Mouse (Mus musculus) spleen, adult 2 months (tissue): Measurements from ENCODE around the gene Sptbn2. TPM values are rescaled to one million over a fixed set of nuclear protein-coding genes. Genes with fewer than 3 reads are reported as not detected.

ENCODE experiments used
- DNase-seq, 2 experiments: peaks; one replicate each; pipeline versions ENCODE4 v3.0.0 to v3.0.0-alpha.2; 2012 to 2021; ENCODE audit warnings: low spot score in 2 of 2, low read depth in 1 of 2
- H3K27ac ChIP-seq: fragments of 200-500 bp; 2 replicates; pipeline ENCODE4 v1.5.1; 2012; ENCODE audit warnings: low read length, inconsistent platforms; ENCODE audit not compliant: insufficient read depth
- H3K27me3 ChIP-seq: fragments of 200-500 bp; 2 replicates; pipeline ENCODE4 v1.6.1; 2012; ENCODE audit warnings: mild to moderate bottlenecking, moderate library complexity, low read length, inconsistent platforms; ENCODE audit not compliant: control insufficient read depth, insufficient read depth
- H3K36me3 ChIP-seq: fragments of 200-500 bp; 2 replicates; pipeline ENCODE4 v1.6.1; 2012; ENCODE audit warnings: mild to moderate bottlenecking, low read length, inconsistent platforms; ENCODE audit not compliant: control insufficient read depth, insufficient read depth
- H3K4me1 ChIP-seq: fragments of 200-500 bp; 2 replicates; pipeline ENCODE4 v1.6.1; 2011; ENCODE audit warnings: inconsistent platforms; ENCODE audit not compliant: control insufficient read depth, insufficient read depth, insufficient read length
- H3K4me3 ChIP-seq: fragments of 200-500 bp; 2 replicates; pipeline ENCODE4 v1.5.1; 2011; ENCODE audit warnings: mild to moderate bottlenecking, inconsistent platforms; ENCODE audit not compliant: insufficient read depth, insufficient read length; ENCODE audit errors: extremely low read depth
- CTCF ChIP-seq: fragments of 200-500 bp; IDR thresholded peaks from 2 replicates; pipeline ENCODE4 v1.5.1; 2011; ENCODE audit warnings: mild to moderate bottlenecking, inconsistent platforms; ENCODE audit not compliant: insufficient read depth, insufficient read length, insufficient replicate concordance; ENCODE audit errors: extremely low read depth
- POLR2A ChIP-seq: fragments of 200-500 bp; IDR thresholded peaks from 2 replicates; pipeline ENCODE4 v1.6.1; 2011; ENCODE audit warnings: low read depth, low read length, inconsistent platforms
- WGBS: fragments of 180-500 bp; shearing (Covaris S2); methylation state at CpG from one replicate; pipeline ENCODE4 v1.1.7; 2018; 5-methylcytosine and 5-hydroxymethylcytosine counted together
- polyA plus RNA-seq: library from polyadenylated mRNA; depleted of rRNA; stranded (reverse); fragments of >200 nt; gene quantifications from 2 replicates; pipeline ENCODE4 v1.2.3, GENCODE M21; 2012; rRNA removed

Gene Sptbn2
- 0.16 and 0.20 TPM in 2 replicates for polyA plus RNA-seq

- H3K27me3 ChIP-seq: peaks cover 12% of the 10 kb centered on the region
Observed at GRCm38 (mm10) chr19:4711098-4711600, at the start of gene Sptbn2. Gene Sptbn2 (plus strand): TSS chr19:4711167.

GRCm38 (mm10) chr19:4666815-4667214 lies 44.2 kb upstream of the Sptbn2 start:
- no peak overlapping the region for H3K4me3 ChIP-seq
- H3K4me1 ChIP-seq: no peaks in the 10 kb centered on the region
- no peak overlapping the region for H3K27ac ChIP-seq
- no peaks in the 10 kb centered on the region for H3K36me3 ChIP-seq
- no peak for DNase-seq
- TF ChIP-seq POLR2A (no peak), CTCF (no peak)
- H3K27me3 ChIP-seq: no peaks in the 10 kb centered on the region

More at GRCm38 (mm10) chr19:4711098-4711600, at the start of gene Sptbn2:
- no peak within 1 kb of the TSS for H3K4me3 ChIP-seq
- no peaks in the 10 kb centered on the region for H3K4me1 ChIP-seq
- no peaks in the 10 kb centered on the region for H3K36me3 ChIP-seq
- DNase-seq: no peak
- 49% methylated on average over 13 of the region's 13 CpGs for WGBS
- TF ChIP-seq POLR2A (no peak), CTCF (no peak)
- H3K27ac ChIP-seq: no peak within 1 kb of the TSS

- TF ChIP-seq POLR2A (no peak), CTCF (no peak)
- WGBS: 78% methylated on average over 4 of the region's 4 CpGs
Observed at GRCm38 (mm10) chr19:4670776-4671175, 40.2 kb upstream of the Sptbn2 start.

GRCm38 (mm10) chr19:4672401-4672800 lies 38.6 kb upstream of the Sptbn2 start:
- H3K27me3 ChIP-seq: 0 out of 2 replicates have a peak, but pooled peaks cover 2% of the 10 kb centered on the region
- H3K27ac ChIP-seq: no peak overlapping the region
- H3K36me3 ChIP-seq: no peaks in the 10 kb centered on the region
- TF ChIP-seq CTCF (no peak), POLR2A (no peak)
- 64% methylated on average over 6 of the region's 6 CpGs for WGBS
- no peaks in the 10 kb centered on the region for H3K4me1 ChIP-seq
- DNase-seq: no peak
- no peak overlapping the region for H3K4me3 ChIP-seq

More at GRCm38 (mm10) chr19:4670776-4671175, 40.2 kb upstream of the Sptbn2 start:
- no peaks in the 10 kb centered on the region for H3K36me3 ChIP-seq
- no peaks in the 10 kb centered on the region for H3K4me1 ChIP-seq
- H3K4me3 ChIP-seq: no peak overlapping the region
- no peak overlapping the region for H3K27ac ChIP-seq
- DNase-seq: no peak
- 0 out of 2 replicates have a peak, but pooled peaks cover 2% of the 10 kb centered on the region for H3K27me3 ChIP-seq

- TF ChIP-seq CTCF (no peak), POLR2A (no peak)
- no peak overlapping the region for H3K27ac ChIP-seq
- peaks cover 5% of the 10 kb centered on the region for H3K27me3 ChIP-seq
- WGBS: 69% methylated on average over 3 of the region's 3 CpGs
- peaks cover 5% of the 10 kb centered on the region for H3K4me1 ChIP-seq
- DNase-seq: no peak
- no peak overlapping the region for H3K4me3 ChIP-seq
- H3K36me3 ChIP-seq: no peaks in the 10 kb centered on the region
Observed at GRCm38 (mm10) chr19:4694346-4694745, 16.6 kb upstream of the Sptbn2 start.

- WGBS: 86% methylated on average over 3 of the region's 3 CpGs
- Histone ChIP-seq H3K27ac (no peak overlapping the region), H3K4me1 (peaks cover 5% of the 10 kb centered on the region), H3K27me3 (peaks cover 9% of the 10 kb centered on the region), H3K36me3 (no peaks in the 10 kb centered on the region), H3K4me3 (no peak overlapping the region)
- TF ChIP-seq POLR2A (no peak), CTCF (no peak)
- DNase-seq: no peak
Observed at GRCm38 (mm10) chr19:4697121-4697520, 13.8 kb upstream of the Sptbn2 start.

GRCm38 (mm10) chr19:4697721-4698120 lies 13.2 kb upstream of the Sptbn2 start:
- no peak overlapping the region for H3K4me3 ChIP-seq

More at GRCm38 (mm10) chr19:4697721-4698120, 13.2 kb upstream of the Sptbn2 start:
- WGBS: 74% methylated on average over 9 of the region's 9 CpGs
- Histone ChIP-seq H3K36me3 (no peaks in the 10 kb centered on the region), H3K4me1 (peaks cover 5% of the 10 kb centered on the region), H3K27ac (no peak overlapping the region), H3K27me3 (peaks cover 9% of the 10 kb centered on the region)
- TF ChIP-seq POLR2A: no peak
- TF ChIP-seq CTCF: no peak
- DNase-seq: no peak
